Mouse (Mus musculus): ENCODE results near the gene Slc25a17.

Slc25a17 gene

DNA sequence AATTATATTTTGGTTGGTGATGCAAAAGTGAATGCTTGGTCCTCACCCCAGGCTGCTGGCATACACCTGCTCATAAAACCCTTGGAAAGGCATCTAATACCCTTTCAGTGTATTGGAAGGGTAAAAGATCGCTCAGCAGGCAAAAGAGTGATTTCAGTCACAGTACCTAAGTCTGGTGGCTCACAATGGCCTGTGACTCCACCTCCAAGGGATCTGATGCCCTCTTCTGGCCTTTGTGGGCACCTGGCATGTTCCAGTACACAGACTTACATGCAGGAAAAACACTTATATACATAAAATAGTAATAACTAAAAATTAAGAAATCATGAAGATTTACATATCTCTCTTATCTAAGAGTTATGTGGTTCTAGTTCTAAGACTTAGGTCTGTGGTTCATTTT is 8.0 kb downstream of the Slc25a17 start:
- no peak for DNase-seq

GRCm38 (mm10) chr15:81350401-81350800 is 10.2 kb downstream of the Slc25a17 start:
- DNase-seq = peak; percentile 10

- DNase-seq = no peak
Measured at GRCm38 (mm10) chr15:81348366-81348765, 12.2 kb downstream of the Slc25a17 start.

GRCm38 (mm10) chr15:81347466-81347865 is 13.1 kb downstream of the Slc25a17 start:
- no peak for DNase-seq

DNA sequence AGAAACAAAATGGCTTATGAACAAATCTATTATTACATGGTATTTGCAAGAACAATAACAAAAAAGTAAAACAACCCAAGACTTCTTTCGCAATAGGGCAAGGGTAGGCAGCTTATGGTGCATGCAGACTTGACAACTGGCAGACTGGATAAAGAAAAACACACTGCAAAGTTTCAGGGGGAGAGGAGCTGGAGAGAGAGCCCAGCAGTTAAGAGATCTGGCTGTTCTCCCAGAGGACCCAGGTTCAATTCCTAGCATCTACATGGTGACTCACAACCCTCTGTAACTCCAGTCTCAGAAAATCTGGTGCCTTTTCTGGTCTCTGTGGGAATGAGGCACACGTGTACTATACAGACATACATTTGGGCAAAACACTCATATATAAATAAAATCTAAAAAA is 19.2 kb downstream of the Slc25a17 start:
- DNase-seq = no peak

GRCm38 (mm10) chr15:81339158-81339557 is 21.5 kb downstream of the Slc25a17 start:
- DNase-seq = no peak

DNA sequence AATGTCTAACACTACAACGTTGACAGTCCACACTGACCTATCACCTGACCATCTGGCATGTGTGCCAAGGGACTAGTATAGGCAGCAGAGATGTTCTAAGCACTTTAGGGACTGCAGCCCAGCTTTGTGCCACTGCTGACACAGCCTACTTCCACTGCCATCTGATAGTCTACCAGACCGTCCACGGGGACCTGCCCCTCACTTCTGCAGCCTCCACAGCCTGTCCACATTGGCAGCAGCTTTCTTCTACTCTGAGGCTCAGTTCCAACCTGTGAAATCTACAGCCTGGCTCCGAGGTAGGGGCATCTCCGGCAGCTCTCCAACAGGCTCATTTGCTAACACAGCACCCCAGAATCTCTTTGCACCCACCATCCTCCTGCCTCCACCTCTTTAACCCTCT is 24.1 kb downstream of the Slc25a17 start:
- DNase-seq = no peak

DNA sequence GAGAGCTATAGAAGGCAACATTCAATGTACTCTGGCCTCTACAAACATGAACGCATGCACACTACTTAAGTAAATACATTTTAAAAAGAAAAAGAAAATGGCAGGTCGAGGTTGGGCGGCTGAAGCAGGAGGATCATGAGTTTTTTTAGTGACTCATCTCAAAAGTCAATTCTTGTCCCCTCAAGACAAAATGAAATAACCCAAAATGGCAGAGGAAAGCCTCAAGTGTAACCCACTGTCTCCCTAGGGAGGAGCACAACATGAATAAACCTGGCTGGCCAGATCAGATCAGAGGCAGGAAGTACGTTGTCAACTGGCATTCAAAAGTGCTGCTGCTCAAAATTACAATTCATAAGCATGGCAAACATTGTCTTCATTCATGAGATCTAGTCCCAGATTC is 28.1 kb downstream of the Slc25a17 start:
- no peak for DNase-seq

DNA sequence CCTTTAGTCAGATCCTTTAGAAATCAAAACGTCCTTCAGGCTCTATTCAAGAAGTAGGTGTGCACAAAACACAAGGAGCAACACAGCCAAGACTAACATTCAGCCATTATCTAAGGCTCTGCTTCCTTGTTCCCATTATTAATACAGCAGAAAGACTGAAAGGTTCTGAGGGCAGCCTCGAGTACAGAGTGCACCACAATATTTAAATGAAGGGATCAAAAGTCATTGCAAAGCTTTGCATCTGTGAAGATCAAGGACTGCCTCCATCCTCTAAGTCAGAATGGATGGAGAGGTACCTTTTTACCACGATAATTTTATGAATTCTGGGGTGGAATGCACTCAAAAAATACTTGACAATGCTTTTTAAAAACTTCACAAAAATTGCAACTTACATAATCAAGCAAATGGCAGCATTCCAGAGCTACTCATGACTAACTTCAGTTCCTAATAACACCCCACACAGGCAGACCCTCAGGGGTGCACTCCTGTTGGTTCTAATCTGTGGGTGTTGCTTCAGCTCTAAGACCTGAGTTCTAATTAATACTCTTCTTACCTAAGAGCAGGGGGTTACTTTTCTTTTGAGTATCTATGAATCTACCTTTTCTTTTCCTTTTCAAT is 29.7 kb downstream of the Slc25a17 start:
- DNase-seq = no peak

DNA sequence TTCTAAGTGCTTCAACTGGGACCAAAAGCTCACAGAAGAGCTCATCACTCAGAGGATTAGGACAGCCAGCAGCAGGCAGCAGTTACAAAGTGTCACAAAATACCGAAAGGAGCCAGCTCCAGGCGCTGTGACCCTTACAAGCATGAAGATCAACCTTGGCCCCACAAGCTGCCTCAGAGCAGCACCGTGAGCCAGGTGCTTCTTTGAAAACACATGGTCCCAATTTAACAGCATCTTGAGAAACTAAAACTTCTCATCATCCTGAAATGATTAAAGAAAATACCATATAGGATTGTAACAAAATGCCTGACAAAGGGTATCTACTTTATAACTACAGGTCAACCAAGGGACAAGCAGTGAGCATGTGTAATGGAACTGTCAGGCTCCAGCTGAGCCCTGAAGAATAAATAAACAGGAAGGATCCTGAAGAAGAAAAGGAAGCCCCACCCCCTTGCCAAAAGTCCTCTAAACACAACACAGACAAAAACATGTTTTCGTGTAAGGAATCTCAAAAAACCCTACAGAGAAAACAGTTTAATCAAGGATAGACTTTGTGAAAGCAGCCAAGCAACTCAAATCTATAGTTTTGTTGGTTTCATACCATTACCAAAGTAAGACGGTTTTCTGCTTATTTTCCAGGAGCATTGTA is 30.8 kb downstream of the Slc25a17 start:
- DNase-seq = no peak

DNA sequence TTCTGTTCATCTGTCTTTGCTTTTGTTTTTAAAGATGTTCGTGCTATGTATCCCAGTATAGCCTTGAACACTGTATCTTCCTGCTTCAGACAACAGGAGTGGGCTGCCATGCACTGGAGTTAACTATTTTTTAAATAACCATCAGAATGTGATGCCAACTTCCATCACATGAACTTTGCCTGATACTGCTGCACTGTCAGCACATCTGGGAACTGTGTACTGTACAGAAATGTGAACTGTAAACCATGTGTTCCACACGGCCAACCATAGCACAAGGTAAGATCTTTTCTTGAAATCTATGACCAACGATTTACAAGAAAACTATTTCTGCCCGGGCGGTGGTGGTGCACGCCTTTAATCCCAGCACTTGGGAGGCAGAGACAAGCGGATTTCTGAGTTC is 33.1 kb downstream of the Slc25a17 start:
- no peak for DNase-seq

GRCm38 (mm10) chr15:81324979-81325378 is 35.6 kb downstream of the Slc25a17 start:
- DNase-seq = no peak

GRCm38 (mm10) chr15:81320137-81320536 is 40.5 kb downstream of the Slc25a17 start:
- no peak for DNase-seq

DNA sequence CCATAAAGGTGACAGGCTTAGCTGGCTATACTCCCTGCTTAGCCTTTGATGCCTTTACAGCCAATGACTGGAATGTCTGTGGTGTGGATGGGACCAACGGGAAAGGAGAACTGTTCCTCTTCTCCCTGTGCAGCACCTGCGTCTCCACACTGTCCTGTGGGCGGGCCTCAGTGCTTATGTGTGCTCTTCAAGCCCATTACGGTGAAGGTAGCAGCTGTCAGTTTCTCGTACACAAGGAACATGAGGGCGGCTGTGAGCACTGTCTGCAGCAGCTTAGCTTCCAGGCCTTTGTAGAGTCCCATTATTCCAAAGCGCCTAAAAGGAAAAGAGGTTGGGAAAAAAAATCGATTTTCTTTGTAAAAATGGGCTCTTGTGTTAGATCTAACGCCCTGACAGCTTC is 41.1 kb downstream of the Slc25a17 start:
- no peak for DNase-seq

- DNase-seq = no peak
Measured at GRCm38 (mm10) chr15:81313928-81314327, 46.7 kb downstream of the Slc25a17 start.

DNA sequence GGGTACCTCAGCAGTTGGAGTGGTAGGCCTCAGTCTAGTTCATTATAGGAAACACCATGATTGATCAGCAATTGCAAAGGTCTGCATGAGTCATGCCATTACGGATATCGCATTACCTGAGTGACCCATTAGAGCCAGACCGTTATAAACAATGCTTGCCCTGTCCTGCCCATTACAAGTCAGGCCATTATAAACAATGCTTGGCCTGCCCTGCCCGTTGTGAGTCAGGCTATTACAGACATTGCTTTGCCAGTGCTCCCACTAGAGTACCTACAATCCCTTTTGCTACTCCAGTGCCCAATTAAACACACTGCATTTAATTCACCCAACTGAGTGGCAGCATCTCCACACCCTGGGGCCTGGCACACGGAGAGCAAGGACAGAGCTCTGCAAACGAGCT is 49.6 kb downstream of the Slc25a17 start:
- no peak for DNase-seq

DNA sequence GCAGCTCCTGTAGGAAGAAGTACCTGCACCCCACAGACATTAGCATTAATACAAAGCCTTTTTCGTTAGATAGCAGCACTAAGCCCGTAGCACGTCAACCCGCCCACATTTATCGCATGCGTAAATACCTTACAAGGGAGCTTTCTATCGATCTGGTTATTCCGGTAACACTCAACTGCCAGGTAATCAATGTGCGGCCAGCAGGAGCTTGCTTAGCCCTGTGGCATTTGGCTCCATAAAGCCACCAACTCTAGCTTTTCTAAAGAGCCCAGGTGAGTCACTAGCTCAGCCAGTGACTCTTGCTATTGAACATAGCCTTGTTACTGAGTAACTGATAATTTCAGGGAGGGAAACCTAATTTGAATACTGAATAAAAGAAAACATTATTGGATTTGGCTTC is 50.3 kb downstream of the Slc25a17 start:
- DNase-seq = no peak

GRCm38 (mm10) chr15:81308038-81308437 is 52.6 kb downstream of the Slc25a17 start:
- DNase-seq = no peak

DNA sequence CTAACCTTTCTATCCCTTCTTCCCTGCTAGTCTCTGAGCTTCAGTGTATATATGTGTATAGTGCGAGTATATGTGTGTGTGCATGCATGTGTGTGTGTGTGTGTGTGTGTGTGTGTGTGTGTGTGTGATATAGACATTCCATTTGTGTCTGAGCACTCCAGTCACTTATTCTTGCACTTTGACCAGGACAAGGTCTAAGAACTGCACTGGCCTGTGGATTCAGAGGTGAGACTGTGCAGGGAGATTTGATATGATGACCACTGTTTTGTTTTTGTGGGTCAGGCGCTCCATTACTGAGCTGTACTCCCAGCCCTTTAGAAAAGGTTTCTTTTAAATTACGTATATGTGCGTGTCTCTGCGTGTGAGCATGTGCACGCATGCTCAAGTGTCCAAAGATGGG is 54.1 kb downstream of the Slc25a17 start:
- DNase-seq = no peak

- no peak for DNase-seq
Measured at GRCm38 (mm10) chr15:81305035-81305434, 55.6 kb downstream of the Slc25a17 start.

GRCm38 (mm10) chr15:81304006-81304405 is 56.6 kb downstream of the Slc25a17 start:
- no peak for DNase-seq

DNA sequence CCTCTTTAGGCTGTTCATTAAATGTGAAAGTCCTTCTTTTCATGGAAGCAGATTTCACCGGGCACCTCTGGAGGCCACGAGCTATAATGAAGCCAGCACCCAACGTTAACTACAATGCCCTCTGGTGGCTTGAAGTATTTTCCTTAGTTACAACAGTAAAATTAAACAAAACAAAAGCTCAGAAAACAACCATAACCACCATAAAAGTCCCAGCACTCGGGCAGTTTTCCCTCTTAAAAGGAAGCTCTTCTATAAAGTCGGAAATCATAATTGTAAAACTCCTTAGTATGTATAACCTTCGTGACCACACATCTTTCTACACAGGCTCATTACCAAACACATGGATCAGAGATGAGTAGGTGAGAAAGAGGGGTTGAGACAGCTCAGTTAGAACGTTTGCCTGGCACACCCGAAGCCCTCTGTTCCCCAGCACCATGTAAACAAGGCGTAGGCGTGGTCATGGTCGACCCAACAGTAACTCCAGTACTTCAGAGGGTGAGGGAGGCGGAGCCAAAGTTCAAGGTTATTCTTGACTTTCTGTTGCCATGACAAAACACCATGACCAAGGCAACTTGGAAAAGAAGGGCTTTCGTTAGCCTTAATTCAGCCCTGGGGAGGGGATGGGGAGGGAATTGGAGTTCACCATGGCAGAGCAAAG is 58.3 kb downstream of the Slc25a17 start:
- DNase-seq = no peak

- no peak for DNase-seq
Measured at GRCm38 (mm10) chr15:81301193-81302070, 59.2 kb downstream of the Slc25a17 start.
